Mouse (Mus musculus) ES-E14 (cell line): Measurements from ENCODE around the gene Hydin. TPM values are rescaled to one million over a fixed set of nuclear protein-coding genes. Genes with fewer than 3 reads are reported as not detected.

ENCODE experiments used
- DNase-seq: peaks from one replicate; pipeline ENCODE4 v3.0.0-alpha.2; 2013; ENCODE audit warnings: low read depth, low spot score
- H3K27ac ChIP-seq: 2 replicates; pipeline ENCODE4 v1.5.1; 2012; ENCODE audit warnings: low read depth, mild to moderate bottlenecking, low read length, moderate library complexity, mixed read lengths; ENCODE audit not compliant: poor library complexity, insufficient read depth, severe bottlenecking
- H3K36me3 ChIP-seq: 2 replicates; pipeline ENCODE4 v1.6.1; 2012; ENCODE audit warnings: mild to moderate bottlenecking, low read length, moderate library complexity, mixed read lengths; ENCODE audit not compliant: control insufficient read depth, poor library complexity, insufficient read depth, severe bottlenecking
- H3K4me1 ChIP-seq, 2 experiments: fragments of 150-350 bp in 1 of 2; sonication (generic) in 1 of 2; 2 replicates each; pipeline ENCODE4 v1.6.1; 2012; ENCODE audit warnings: low read length in 2 of 2, mild to moderate bottlenecking in 1 of 2, mixed read lengths in 1 of 2; ENCODE audit not compliant: control insufficient read depth in 2 of 2, insufficient read depth in 2 of 2, poor library complexity in 1 of 2
- H3K4me3 ChIP-seq, 2 experiments: fragments of 150-350 bp in 1 of 2; sonication (generic) in 1 of 2; 2 replicates each; pipeline ENCODE4 v1.5.1; 2012; ENCODE audit warnings: low read length in 2 of 2, low read depth in 1 of 2, mild to moderate bottlenecking in 1 of 2, mixed read lengths in 1 of 2; ENCODE audit not compliant: insufficient read depth in 1 of 2, poor library complexity in 1 of 2, severe bottlenecking in 1 of 2
- H3K9ac ChIP-seq: 2 replicates; pipeline ENCODE4 v1.6.1; 2012; ENCODE audit warnings: low read depth, mild to moderate bottlenecking, low read length, mixed read lengths; ENCODE audit not compliant: poor library complexity, insufficient read depth, severe bottlenecking
- H3K9me3 ChIP-seq: fragments of 150-350 bp; sonication (generic); 2 replicates; pipeline ENCODE4 v1.6.1; 2012; ENCODE audit warnings: low read depth, mild to moderate bottlenecking, low read length; ENCODE audit not compliant: control insufficient read depth, insufficient read depth
- CHD2 ChIP-seq: IDR thresholded peaks from 2 replicates; pipeline ENCODE4 v1.6.1; 2014; ENCODE audit warnings: mild to moderate bottlenecking, low read depth, low read length, inconsistent platforms
- HCFC1 ChIP-seq: IDR thresholded peaks from 2 replicates; pipeline ENCODE4 v1.6.1; 2012; ENCODE audit warnings: low read length, inconsistent platforms, borderline replicate concordance; ENCODE audit not compliant: insufficient read depth
- MAFK ChIP-seq: IDR thresholded peaks from 2 replicates; pipeline ENCODE4 v1.6.1; 2014; ENCODE audit warnings: mild to moderate bottlenecking, low read depth, low read length, inconsistent platforms; ENCODE audit not compliant: insufficient read depth
- ZC3H11A ChIP-seq: IDR thresholded peaks from 2 replicates; pipeline ENCODE4 v1.6.1; 2012; ENCODE audit warnings: low read depth, mild to moderate bottlenecking, inconsistent platforms, low read length, borderline replicate concordance
- ZNF384 ChIP-seq: IDR thresholded peaks from 2 replicates; pipeline ENCODE4 v1.6.1; 2012; ENCODE audit warnings: low read depth, low read length, inconsistent platforms
- in situ Hi-C, 2 experiments: fragments of 600-800 bp; cut with MboI; formaldehyde crosslinking; loops; one replicate each; pipeline ENCODE4 v1.15.1; 2025; ENCODE audit warnings: low sequenced_read_pairs in 2 of 2, inconsistent platforms in 1 of 2; ENCODE audit not compliant: unreplicated experiment in 2 of 2
- total RNA-seq: library from RNA; depleted of rRNA; stranded (reverse); fragments of 300-350 nt; gene quantifications from 2 replicates; pipeline ENCODE4 v1.2.3, GENCODE M21; 2012

The Hydin gene
- total RNA-seq, 1 experiment, result 1.0 TPM

DNA sequence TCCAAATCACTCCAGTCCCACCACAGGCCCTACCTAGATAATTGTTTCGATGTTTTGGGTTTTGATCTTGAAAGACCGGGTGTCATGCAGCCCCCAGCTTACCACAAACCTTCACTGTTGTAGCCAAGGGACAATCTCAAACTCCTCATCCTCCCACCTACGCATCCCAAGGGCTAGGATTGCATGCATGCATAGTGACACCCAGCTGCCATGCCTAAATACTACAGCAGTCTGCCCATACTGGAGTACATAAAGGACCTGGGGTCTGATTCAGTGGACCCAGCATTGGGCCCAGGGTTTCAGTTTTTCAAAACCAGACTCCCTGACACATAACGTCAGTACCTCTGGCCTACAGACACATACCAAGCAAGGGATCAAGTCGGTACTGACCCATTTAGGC lies 224.3 kb downstream of the Hydin start:
- no peak overlapping the region for H3K9ac ChIP-seq
- H3K4me3 ChIP-seq, result no peak overlapping the region
- TF ChIP-seq HCFC1, result no peak
- TF ChIP-seq CHD2, result no peak
- TF ChIP-seq ZC3H11A, result no peak
- TF ChIP-seq ZNF384, result no peak
- no peak for TF ChIP-seq MAFK
- no peaks in the 10 kb centered on the region; a peak in 1 of 4 replicates for H3K4me1 ChIP-seq
- DNase-seq, result no peak
- H3K9me3 ChIP-seq, result no peaks in the 10 kb centered on the region
- H3K27ac ChIP-seq, result no peak overlapping the region
- in situ Hi-C loops, result no loop called here
- H3K36me3 ChIP-seq, result no peaks in the 10 kb centered on the region

DNA sequence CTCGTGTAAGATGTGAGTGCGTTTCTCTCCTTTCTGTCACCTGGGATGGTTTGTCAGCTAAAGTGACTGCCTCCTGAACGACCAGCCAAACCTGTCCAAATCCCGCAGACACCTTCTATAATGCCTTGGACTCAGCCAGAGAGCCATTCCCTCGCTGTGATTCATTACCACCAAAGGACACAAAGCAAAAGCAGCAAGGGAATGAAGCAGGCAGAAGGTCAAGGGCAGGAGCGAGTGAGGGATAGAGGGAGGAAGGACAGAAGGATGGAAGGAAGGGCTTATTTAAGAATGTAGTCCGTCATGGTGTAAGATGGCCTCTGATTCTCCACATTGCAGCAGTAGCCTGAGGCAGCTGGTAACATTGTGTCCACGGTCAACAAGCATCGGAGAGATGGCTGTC lies 229.5 kb downstream of the Hydin start:
- no peaks in the 10 kb centered on the region for H3K9me3 ChIP-seq
- TF ChIP-seq ZNF384 (no peak), MAFK (no peak), HCFC1 (no peak), ZC3H11A (no peak)
- no peak overlapping the region for H3K4me3 ChIP-seq
- no peaks in the 10 kb centered on the region for H3K36me3 ChIP-seq
- no peak for DNase-seq
- peaks cover 0 to 4% of the 10 kb centered on the region in 2 experiments; a peak in 1 of 4 replicates for H3K4me1 ChIP-seq
- no peak overlapping the region for H3K27ac ChIP-seq
- H3K9ac ChIP-seq, result no peak overlapping the region
- in situ Hi-C loops, result no loop called here

GRCm38 (mm10) chr8:110500253-110500652 lies 233.5 kb downstream of the Hydin start:
- Histone ChIP-seq H3K36me3 (no peaks in the 10 kb centered on the region), H3K9ac (no peak overlapping the region), H3K4me3 (no peak overlapping the region), H3K4me1 (peaks cover 5 to 15% of the 10 kb centered on the region in 2 experiments; a peak in 3 of 4 replicates), H3K9me3 (no peaks in the 10 kb centered on the region), H3K27ac (no peak overlapping the region)
- DNase-seq, result peak; percentile 81
- in situ Hi-C loops, result no loop called here
- TF ChIP-seq HCFC1, result no peak
- no peak for TF ChIP-seq MAFK

GRCm38 (mm10) chr8:110500661-110501060 lies 233.9 kb downstream of the Hydin start:
- H3K9ac ChIP-seq, result no peak overlapping the region
- in situ Hi-C loops, result no loop called here
- H3K4me3 ChIP-seq, result no peak overlapping the region
- DNase-seq, result no peak
- H3K36me3 ChIP-seq, result no peaks in the 10 kb centered on the region
- H3K27ac ChIP-seq, result no peak overlapping the region
- peaks cover 5 to 15% of the 10 kb centered on the region in 2 experiments; a peak in 3 of 4 replicates for H3K4me1 ChIP-seq
- H3K9me3 ChIP-seq, result no peaks in the 10 kb centered on the region
- TF ChIP-seq MAFK (no peak), CHD2 (no peak), HCFC1 (no peak), ZNF384 (no peak), ZC3H11A (no peak)

- Histone ChIP-seq H3K36me3 (no peaks in the 10 kb centered on the region), H3K9ac (no peak overlapping the region), H3K4me3 (no peak overlapping the region), H3K4me1 (peaks cover 5 to 15% of the 10 kb centered on the region in 2 experiments; a peak in 3 of 4 replicates), H3K9me3 (no peaks in the 10 kb centered on the region), H3K27ac (no peak overlapping the region)
- no peak for TF ChIP-seq MAFK
- no peak for TF ChIP-seq ZC3H11A
- no peak for TF ChIP-seq ZNF384
- in situ Hi-C loops, result no loop called here
- no peak for DNase-seq
These were observed 234.6 kb downstream of the Hydin start for GRCm38 (mm10) chr8:110501330-110501729.
